Mouse (Mus musculus) liver, adult 2 months (tissue): ENCODE measurements around the gene Srrm2.

Source experiments
- CTCF ChIP-seq: fragments of 200-500 bp; IDR thresholded peaks from 2 replicates; pipeline ENCODE4 v1.5.1; 2011; ENCODE audit warnings: low read depth, low read length, control low read depth
- POLR2A ChIP-seq: fragments of 200-500 bp; IDR thresholded peaks from 2 replicates; pipeline ENCODE4 v1.6.1; 2011; ENCODE audit warnings: low read length, control low read depth; ENCODE audit not compliant: insufficient read depth; ENCODE audit errors: extremely low read depth

DNA sequence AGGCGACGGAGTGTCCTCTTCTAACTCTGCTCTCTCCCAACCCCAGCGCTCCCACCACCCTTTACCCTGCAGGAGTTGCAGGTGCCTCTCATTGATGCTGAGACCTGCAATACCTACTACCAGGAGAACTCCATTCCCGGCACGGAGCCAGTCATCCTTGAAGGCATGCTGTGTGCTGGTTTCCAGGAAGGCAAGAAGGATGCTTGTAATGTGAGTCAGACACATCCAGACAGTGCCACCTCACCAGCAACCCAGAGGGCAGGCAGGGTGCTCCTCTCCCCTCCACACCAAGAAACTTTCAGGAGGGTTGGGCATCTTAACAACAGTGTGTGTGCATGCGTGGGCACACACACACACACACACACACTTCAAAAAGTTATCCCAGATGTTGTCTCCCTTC lies 66.9 kb downstream of the Srrm2 start:
- TF ChIP-seq CTCF = no peak
- TF ChIP-seq POLR2A = no peak
